Mouse (Mus musculus): ENCODE measurements around the gene Tie1. TPM values are rescaled to one million over a fixed set of nuclear protein-coding genes. Genes with fewer than 3 reads are reported as not detected.

Tie1 gene
- total RNA-seq (2018; cell fraction: chromatin; rRNA removed) = under 1 TPM in 2 of 26 experiments, not detected in 24; 0.16 to 0.34 TPM
- total RNA-seq (2018; cell fraction: cytosol; rRNA removed) = under 1 TPM in 10 of 26 experiments, not detected in 16; under 0.01 to 0.09 (median 0.04) TPM
- not detected for total RNA-seq (2018; cell fraction: nucleus; rRNA removed)
- not detected in 3 replicates for polyA plus RNA-seq (2018)

DNA sequence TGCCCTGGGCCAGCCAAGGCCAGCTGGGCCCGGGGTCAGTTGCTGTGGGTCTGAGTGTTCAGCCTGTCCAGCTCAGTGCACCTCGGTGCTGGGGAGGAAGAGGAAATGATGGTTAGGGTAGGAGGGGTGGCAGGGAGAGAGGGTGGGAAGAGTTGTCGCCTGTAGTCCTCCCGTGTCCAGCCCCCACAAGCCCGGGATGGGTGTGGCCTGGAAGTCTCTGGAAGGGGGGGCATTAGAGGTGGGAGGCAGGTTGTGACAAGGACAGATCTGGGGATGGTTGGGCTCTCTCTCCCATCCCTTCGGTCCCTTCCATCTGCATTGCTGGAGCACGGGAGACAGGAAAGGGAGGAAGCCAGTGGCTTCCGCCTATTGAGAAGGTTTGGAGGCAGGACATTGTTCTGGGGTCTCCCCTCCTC is at the start of gene Tie1:
Gene Tie1, minus strand, starts transcription at position 345 of the 416 bp plus-strand sequence.
- Histone ChIP-seq H3K4me3 (ENCODE audit: inconsistent target) (no peak within 1 kb of the TSS), H3K27ac (no peak within 1 kb of the TSS), H3K36me3 (ENCODE audit: inconsistent target) (no peaks in the 10 kb centered on the region), H3K79me2 (ENCODE audit: inconsistent target) (no peaks in the 10 kb centered on the region)
- WGBS (ENCODE audit: missing documents) = 8% methylated on average over 8 of the region's 8 CpGs

DNA sequence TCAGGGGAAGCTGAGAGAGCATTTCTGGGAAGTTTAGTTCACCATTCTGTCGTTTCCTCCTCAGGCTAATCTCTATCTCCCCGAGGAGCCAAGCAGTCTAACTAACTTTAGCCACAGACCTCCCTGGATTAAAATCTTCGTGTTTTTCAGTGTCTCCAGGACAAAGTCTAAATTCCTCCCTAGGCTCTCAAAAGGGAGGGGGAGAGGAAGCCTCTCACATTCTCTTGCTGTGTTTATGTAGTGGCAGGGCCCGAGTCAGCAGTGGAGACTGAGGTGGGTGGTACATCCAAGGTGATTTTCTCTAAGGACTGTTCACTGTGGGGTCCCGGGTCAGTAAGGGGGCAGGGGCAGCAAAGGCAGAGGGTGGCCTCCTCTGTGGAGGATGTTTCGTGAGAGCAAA is 47.9 kb upstream of the Tie1 start:
- WGBS (ENCODE audit: missing documents) = 53% methylated on average over 6 of the region's 6 CpGs
- no peak overlapping the region for H3K27ac ChIP-seq
- no peaks in the 10 kb centered on the region for H3K79me2 ChIP-seq (ENCODE audit: inconsistent target)
- H3K36me3 ChIP-seq (ENCODE audit: inconsistent target) = no peaks in the 10 kb centered on the region
- no peak overlapping the region for H3K4me3 ChIP-seq (ENCODE audit: inconsistent target)

DNA sequence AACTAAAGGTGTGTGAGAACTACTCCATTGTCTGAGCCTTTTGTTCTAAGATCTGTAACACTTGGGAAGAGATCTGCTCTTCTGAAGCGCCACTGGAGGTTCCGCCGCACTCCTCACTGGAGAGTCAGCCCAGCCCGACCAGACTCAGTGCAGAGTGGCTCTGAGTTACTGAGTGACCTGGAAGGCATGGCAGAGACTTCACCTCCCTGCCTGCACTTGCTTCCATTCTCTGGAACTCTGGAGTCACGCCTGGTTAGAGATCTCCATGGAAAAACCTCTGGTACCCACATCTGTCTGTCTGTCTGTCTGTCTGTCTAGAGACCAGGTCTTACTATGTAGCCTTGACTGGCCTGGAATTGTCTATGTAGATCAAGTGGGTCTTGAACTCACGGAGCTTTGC is 45.7 kb upstream of the Tie1 start:
- WGBS (ENCODE audit: missing documents) = 98% methylated on average over 6 of the region's 6 CpGs
- Histone ChIP-seq H3K4me3 (ENCODE audit: inconsistent target) (no peak overlapping the region), H3K27ac (no peak overlapping the region), H3K79me2 (ENCODE audit: inconsistent target) (no peaks in the 10 kb centered on the region), H3K36me3 (ENCODE audit: inconsistent target) (no peaks in the 10 kb centered on the region)

GRCm38 (mm10) chr4:118533605-118534004 is 43.7 kb upstream of the Tie1 start:
- Histone ChIP-seq H3K79me2 (ENCODE audit: inconsistent target) (no peaks in the 10 kb centered on the region), H3K4me3 (ENCODE audit: inconsistent target) (no peak overlapping the region), H3K36me3 (ENCODE audit: inconsistent target) (no peaks in the 10 kb centered on the region), H3K27ac (no peak overlapping the region)
- 51% methylated on average over 5 of the region's 7 CpGs for WGBS (ENCODE audit: missing documents)

DNA sequence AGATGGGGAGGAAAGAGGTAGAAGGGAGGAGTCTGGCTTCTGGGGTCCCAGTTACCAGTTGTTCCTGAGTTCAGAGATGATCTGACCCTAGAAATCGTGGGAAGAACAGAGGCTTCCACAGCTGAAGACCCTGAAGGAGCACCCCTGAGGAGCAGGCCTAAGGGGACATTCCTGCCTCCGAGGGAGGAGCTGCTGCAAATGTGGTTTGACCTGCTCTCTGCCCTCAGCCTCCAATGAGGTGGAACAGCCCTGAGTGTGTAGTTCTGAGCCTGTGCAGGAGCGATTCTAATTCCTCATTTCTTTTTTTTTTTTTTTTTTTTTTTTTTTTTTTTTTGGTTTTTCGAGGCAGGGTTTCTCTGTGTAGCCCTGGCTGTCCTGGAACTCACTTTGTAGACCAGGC is 43.3 kb upstream of the Tie1 start:
- Histone ChIP-seq H3K36me3 (ENCODE audit: inconsistent target) (no peaks in the 10 kb centered on the region), H3K4me3 (ENCODE audit: inconsistent target) (no peak overlapping the region), H3K79me2 (ENCODE audit: inconsistent target) (no peaks in the 10 kb centered on the region), H3K27ac (no peak overlapping the region)
- WGBS (ENCODE audit: missing documents) = 53% methylated on average over 2 of the region's 4 CpGs

GRCm38 (mm10) chr4:118532663-118533062 is 42.8 kb upstream of the Tie1 start:
- H3K27ac ChIP-seq = no peak overlapping the region
- 64% methylated on average over 5 of the region's 5 CpGs for WGBS (ENCODE audit: missing documents)

DNA sequence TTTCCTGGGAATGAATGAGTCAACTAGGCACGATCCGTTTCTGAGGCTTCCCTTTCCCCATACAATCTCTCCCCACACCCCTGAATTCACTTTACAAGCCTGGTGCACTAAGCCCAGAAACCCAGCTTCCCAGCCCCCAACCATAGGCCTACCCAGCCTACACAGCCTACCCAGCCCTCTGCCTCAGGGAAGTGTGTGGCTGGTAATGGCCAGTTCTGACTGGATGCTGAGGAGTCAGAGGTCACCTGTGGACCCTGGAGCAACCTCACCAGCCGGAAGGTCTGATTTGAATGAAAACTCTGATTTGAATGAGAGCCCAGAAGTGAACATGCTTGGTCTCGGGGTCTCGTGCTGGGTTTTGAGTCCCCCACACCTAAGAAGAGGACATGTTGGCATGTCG is 37.9 kb upstream of the Tie1 start:
- Histone ChIP-seq H3K79me2 (ENCODE audit: inconsistent target) (no peaks in the 10 kb centered on the region), H3K36me3 (ENCODE audit: inconsistent target) (no peaks in the 10 kb centered on the region), H3K4me3 (ENCODE audit: inconsistent target) (no peak overlapping the region), H3K27ac (no peak overlapping the region)
- 93% methylated on average over 6 of the region's 6 CpGs for WGBS (ENCODE audit: missing documents)

More at GRCm38 (mm10) chr4:118532663-118533062, 42.8 kb upstream of the Tie1 start:
- Histone ChIP-seq H3K4me3 (ENCODE audit: inconsistent target) (no peak overlapping the region), H3K36me3 (ENCODE audit: inconsistent target) (no peaks in the 10 kb centered on the region), H3K79me2 (ENCODE audit: inconsistent target) (no peaks in the 10 kb centered on the region)

- Histone ChIP-seq H3K4me3 (ENCODE audit: inconsistent target) (no peak overlapping the region), H3K27ac (no peak overlapping the region), H3K36me3 (ENCODE audit: inconsistent target) (no peaks in the 10 kb centered on the region), H3K79me2 (ENCODE audit: inconsistent target) (no peaks in the 10 kb centered on the region)
- 96% methylated on average over 5 of the region's 5 CpGs for WGBS (ENCODE audit: missing documents)
Measured at GRCm38 (mm10) chr4:118527335-118527681, 37.4 kb upstream of the Tie1 start.

DNA sequence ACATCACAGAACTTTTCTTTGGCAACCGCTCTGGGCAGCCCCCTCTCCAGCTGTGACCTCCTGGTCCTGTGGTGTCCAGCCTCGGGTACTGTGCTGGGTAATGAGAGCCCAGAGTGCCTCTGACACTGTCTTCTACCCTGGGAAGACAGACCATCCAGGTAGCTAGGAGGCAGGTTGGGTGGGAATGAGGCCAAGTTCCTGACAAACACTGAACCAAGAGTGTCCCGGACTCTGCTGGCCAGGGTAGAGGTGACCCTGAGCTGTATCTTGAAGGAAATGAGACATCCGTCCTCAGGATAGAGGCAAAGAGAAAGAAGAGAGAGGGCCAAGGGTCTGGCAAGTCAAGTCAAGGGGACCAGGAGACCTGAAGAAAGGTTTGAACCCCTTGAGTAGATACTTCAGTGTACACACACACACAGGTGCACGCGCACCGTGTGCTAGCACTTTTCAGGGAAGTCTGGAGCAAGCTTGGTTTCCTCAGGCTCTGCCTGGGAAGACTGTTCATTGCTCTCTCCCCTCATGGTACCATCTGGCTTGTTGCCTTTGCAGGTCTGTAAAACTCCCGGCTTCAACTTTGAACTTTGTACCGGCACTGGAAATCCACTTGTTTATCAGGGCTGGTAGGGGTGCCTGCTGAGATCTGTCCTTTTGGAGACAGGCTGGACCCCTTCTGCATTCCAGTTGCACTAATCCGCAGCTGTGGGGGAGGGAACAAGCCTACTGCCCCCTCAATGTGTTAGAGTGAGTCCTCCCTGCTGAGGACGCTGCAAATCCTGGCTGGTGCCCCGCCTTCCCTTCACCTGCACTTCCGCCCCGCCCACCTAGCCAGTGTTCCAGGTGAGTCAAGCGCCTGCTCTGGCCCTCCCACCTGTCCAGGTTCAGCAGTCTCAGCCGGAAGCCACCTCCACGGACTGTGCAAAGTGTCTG is 36.8 kb upstream of the Tie1 start, which contains the start of gene 2610528J11Rik:
Gene 2610528J11Rik, plus strand, starts transcription at position 592 of the 927 bp plus-strand sequence.
- no peaks in the 10 kb centered on the region for H3K36me3 ChIP-seq (ENCODE audit: inconsistent target)

DNA sequence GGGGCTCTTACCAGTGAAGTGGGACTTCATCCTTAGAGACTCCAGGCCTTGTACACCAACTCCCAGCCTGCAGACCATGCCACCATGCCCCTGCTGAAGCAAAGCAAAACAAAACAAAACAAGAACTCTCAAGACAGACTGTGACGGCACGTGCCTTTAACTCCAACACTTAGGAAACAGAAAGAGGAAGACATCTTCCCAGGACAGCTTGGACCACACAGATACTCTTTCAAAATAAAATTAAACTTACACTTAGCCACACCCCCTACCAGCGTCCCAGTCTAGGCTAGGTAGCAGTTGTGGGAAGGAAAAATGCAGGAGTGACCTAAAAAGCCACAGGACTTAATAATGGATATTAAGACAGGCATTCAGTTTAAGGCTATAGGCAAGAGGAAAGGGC is 35.9 kb upstream of the Tie1 start:
- Histone ChIP-seq H3K79me2 (ENCODE audit: inconsistent target) (no peaks in the 10 kb centered on the region), H3K36me3 (ENCODE audit: inconsistent target) (no peaks in the 10 kb centered on the region), H3K4me3 (ENCODE audit: inconsistent target) (no peak overlapping the region), H3K27ac (no peak overlapping the region)
- WGBS (ENCODE audit: missing documents) = 2% methylated on average over 3 of the region's 3 CpGs

More for the DNA sequence above, 36.8 kb upstream of the Tie1 start, which contains the start of gene 2610528J11Rik:
- Histone ChIP-seq H3K4me3 (ENCODE audit: inconsistent target) (no peak within 1 kb of the TSS), H3K27ac (no peak within 1 kb of the TSS), H3K79me2 (ENCODE audit: inconsistent target) (no peaks in the 10 kb centered on the region)
- WGBS (ENCODE audit: missing documents) = 91% methylated on average over 17 of the region's 17 CpGs

DNA sequence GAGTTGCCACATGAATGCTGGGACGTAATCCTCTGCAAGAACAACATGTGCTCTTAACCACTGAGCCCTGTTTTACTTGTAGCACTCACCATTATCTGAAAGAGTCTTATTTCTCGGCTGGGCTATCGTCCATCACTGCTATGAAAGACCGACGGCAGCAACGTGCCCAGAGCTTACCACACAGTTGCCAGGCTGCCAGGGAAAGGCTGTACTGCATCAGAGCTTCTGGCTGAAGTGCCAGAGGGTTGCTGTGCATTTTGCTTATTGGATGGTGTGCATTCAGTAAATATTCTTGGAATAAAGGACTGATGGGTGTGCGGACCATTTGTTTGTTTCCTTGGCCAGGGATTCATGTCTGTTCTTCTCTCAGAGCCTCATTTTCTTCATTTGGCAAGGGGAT is 34.1 kb upstream of the Tie1 start:
- Histone ChIP-seq H3K36me3 (ENCODE audit: inconsistent target) (no peaks in the 10 kb centered on the region), H3K79me2 (ENCODE audit: inconsistent target) (no peaks in the 10 kb centered on the region), H3K27ac (no peak overlapping the region), H3K4me3 (ENCODE audit: inconsistent target) (no peak overlapping the region)
- WGBS (ENCODE audit: missing documents) = 72% methylated on average over 7 of the region's 7 CpGs

- Histone ChIP-seq H3K27ac (no peak overlapping the region), H3K79me2 (ENCODE audit: inconsistent target) (no peaks in the 10 kb centered on the region), H3K36me3 (ENCODE audit: inconsistent target) (no peaks in the 10 kb centered on the region), H3K4me3 (ENCODE audit: inconsistent target) (no peak overlapping the region)
- WGBS (ENCODE audit: missing documents) = 90% methylated on average over 7 of the region's 7 CpGs
Measured at GRCm38 (mm10) chr4:118522248-118522647, 32.4 kb upstream of the Tie1 start.

DNA sequence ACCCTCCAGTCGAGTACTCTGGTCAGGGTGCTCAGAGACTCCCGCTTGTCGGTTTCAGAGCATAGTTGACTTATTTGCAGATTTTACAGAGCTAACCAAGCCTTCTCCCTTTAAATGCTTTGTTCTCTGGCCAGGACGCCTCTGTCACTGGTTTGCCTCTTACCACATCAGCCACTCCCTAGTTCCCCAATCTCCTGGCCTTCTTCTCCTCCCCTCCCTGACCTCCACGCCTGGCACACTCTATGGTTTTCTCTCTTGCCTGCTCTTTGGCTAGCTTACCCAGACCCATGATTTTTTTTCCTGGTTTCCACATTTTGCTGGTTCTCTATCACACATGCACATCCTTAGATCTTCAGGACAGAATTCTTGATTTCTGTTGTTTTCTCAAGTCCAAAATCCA is 28.3 kb upstream of the Tie1 start:
- no peaks in the 10 kb centered on the region for H3K79me2 ChIP-seq (ENCODE audit: inconsistent target)
- H3K4me3 ChIP-seq (ENCODE audit: inconsistent target) = no peak overlapping the region
- H3K36me3 ChIP-seq (ENCODE audit: inconsistent target) = no peaks in the 10 kb centered on the region
- no peak overlapping the region for H3K27ac ChIP-seq
- WGBS (ENCODE audit: missing documents) = 57% methylated on average over 5 of the region's 5 CpGs

DNA sequence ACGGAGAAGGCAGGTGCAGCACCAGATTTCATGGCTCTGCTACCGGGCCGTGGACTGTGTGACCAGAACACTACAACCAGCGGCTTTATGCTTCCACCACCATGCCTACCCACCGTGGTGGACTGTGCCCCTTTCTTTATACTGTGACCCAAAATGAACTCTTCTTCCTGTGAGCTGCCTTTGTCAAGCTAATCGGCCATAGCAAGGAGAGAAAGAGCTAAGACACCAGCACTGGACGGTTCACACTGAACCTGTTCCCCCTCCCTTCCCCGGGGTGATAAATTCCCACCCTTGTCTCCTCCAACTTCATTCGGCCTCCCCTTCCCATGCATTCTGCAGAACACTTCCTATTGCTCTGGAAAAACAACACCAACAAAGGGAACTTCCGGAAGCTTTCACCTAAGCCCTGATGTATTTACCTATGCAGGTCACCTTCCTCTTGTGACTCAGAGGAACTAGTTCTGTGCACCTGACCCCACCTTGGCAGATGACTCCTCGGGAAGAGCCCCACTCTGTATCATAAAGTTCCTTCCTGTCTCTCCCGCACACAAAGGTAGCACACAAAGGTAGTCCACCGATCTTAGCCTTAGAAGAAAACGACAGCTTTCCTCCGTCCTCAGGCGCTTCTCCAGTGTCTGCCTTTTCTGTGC is 27.8 kb upstream of the Tie1 start:
- Histone ChIP-seq H3K27ac (no peak overlapping the region), H3K36me3 (ENCODE audit: inconsistent target) (no peaks in the 10 kb centered on the region), H3K4me3 (ENCODE audit: inconsistent target) (no peak overlapping the region), H3K79me2 (ENCODE audit: inconsistent target) (no peaks in the 10 kb centered on the region)
- 75% methylated on average over 14 of the region's 16 CpGs for WGBS (ENCODE audit: missing documents)

All from macrophage (primary cell).